Mouse (Mus musculus): ENCODE data around the gene Mon2.

Gene Mon2

DNA sequence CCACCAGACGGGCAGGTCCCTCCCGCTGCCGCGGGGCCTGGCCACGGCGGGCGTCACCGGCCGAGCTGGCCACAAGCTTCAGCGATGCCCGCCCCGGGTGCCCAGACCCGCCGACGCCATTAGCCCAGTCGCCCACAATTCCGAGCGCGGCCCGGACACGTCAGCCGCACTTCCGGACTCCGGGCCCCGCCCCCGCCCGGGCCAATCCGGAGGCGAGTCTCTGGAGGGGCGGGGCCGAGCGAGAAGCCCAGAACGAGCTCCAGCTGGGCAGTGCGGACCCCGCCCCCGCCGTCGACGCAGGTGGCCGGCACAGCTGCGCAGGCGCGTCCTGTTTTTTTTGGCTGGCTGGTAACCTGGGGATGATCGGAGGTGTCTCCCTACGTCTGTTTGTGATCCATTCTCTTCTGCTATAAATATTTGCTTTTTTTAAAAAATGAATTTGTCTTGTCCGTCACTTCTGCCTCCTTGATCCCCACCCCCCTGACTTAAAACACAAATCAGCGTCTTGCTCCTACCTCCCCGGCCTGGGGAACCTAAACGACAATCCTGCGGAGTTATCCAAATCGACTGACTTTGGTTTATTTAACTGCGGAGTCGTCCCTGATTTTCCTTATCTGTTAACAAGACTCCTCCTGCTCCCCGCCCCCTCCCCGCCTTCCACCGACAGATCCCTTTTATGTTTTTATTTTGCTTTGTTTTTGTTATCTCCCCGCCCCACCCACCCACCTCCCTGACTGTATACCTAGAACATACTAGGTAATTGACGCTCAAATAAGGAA lies at the start of gene Mon2:
TSS of gene Mon2 (minus strand) at position 261 of the 779 bp plus-strand sequence.
- DNase-seq (ENCODE audit: low spot score in 2 of 2), result peak; percentile 90 to 95

DNA sequence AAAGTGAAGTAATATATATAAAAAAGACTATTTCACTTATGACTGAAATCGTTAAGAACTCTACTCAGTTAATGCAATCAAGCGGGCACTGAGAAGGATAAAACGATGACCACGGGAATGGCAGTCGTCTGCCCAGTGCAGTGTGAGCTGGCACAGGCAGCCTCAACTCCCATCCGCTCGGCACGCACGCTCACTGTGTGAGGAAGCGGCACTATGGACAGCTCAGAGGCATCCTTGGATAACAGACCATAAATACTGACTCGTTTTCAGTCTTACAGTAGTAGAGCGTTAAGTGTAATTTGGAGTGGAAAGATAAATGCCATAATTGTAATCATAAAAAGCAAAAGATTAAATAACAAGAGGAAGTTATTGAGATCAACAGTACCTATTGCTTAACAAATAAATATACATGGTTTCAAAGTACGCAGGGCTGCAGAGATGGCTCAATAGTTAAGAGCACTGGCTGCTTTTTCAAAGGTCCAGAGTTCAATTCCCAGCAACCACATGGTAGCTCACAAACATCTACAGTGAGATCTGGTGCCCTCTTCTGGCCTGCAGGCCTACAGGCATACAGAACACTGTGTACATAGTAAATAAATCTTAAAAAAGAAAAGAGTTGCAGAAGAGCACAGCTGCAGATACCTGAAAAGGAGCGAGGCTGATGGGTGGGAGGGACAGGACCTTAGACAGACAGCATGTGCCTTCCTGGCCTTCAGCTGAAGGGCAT lies 44.5 kb upstream of the Mon2 start:
- DNase-seq (ENCODE audit: low spot score in 2 of 2), result no peak

DNA sequence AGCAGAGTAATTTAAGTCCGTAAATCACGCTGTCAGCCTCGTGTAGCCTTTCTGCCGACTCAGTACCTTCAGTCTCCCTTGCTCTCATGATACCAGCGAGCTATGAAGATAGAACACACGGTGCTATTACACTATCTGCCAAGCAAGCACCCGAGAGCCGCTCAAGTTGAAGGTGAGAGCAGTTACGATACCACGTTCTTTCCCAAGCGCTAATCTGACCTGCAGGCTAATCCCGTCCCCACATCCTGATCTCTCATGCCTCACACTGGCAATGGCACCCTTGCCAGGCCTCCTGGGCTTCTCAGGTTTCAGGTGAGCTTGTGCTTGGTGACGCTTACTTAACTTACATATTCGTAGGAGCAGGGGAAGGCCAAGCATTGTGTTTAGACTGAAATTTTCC lies 40.6 kb upstream of the Mon2 start:
- DNase-seq (ENCODE audit: low spot score in 2 of 2), result no peak

DNA sequence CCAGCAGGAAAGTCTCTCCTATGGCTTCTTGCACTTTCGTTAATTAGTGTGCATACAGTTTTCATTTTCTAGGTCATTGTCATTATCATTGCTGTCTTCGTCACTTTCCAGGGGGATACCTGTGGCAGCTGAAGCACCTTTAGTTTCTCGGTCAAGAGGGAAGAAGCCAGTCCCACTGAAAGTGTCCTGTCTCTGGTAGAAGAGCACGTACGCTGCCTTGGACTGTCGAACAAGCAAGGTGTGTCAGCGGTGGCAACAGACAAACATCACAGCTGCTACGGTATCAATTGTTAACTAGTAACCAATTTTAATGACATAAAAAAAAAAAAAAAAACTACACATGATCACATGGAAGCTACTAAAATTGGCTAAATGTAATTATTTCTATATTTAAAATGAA lies 37.2 kb upstream of the Mon2 start:
- no peak for DNase-seq (ENCODE audit: low spot score in 2 of 2)

DNA sequence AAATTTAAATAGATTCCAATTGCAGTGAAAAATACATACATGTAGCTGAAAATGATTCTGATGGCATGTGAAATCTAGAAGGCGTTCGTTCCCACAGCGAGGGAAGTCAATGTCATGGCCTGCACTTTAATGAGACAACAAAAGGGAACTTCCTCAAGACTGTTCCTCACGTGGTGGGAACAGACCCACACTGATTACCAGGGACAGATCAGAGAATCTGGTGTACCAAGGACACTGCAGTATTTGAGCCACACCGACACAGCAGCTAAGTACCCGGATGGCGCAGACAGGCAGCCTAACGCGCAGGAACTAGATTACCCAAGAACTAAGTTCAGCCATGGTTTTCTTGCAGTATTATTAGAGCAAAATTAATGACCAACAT lies 36.5 kb upstream of the Mon2 start:
- no peak for DNase-seq (ENCODE audit: low spot score in 2 of 2)

DNA sequence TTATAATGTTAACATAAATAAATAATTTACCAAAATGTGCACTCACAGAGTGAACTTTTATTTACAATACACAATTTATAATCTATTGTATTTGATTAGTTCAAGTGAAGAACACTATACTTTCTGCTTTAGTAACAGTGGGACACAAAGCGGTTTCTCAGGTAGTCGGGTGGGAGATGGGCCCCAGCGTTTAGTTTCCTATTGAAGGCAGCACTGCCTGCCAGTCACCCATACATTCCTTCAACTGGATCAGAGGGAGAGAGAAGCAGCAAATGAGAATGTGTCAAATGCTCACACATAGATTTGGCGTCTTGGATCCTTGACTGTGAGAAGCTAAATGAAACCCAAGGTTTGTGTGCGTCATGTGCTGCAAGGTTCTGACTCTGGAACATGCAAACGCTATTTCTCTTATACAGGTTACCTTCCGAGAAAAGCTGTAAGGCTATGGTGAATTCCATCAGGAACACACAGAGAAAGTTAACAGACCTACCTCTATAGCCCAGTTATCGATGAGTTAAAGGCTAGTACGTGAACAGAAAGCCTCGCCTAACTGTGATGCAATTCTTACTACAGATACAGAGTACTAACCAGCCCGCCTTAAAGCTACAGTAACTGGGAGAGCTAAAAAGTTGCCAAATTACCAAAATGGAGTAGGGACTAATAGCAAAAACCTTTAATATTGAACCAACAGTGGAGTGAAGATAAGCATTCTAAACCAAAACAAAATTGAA lies 35.9 kb upstream of the Mon2 start:
- DNase-seq (ENCODE audit: low spot score in 2 of 2), result no peak

DNA sequence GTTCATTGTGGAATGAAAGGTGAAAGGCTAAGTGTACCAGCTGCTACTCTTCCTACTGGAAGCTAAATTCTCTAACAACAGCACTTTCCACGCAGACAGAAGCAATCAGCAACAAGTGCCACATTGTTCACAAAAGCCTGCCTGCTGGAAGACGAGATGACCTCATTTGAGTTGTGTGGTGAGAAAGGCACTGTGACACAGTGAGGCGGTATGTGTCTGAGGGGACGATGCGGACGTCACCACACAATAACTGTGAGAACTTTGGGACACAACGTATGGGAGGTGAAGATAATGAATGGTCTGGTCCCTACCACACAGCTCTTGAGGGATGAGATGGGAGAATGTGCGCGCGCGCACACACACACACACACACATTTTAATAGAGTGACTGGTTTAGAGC lies 34.2 kb upstream of the Mon2 start:
- DNase-seq (ENCODE audit: low spot score in 2 of 2), result no peak

DNA sequence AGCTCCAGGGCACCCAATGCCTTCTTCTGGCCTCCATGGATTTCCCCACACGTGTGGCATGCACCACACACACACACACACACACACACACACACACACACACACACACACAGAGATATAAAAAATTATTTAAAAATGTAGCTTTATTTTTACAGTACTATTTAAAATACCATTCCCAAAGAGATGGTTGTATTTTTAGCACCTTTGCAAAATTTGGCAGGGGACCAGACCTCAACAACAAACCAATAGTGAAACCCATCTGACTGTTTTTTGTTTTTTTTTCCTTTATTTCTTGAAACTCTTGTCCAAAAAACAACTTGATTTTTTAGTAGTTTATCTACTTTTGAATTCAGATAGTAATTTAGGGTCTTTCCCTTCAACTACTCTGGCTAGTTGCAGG lies 32.2 kb upstream of the Mon2 start:
- no peak for DNase-seq (ENCODE audit: low spot score in 2 of 2)

DNA sequence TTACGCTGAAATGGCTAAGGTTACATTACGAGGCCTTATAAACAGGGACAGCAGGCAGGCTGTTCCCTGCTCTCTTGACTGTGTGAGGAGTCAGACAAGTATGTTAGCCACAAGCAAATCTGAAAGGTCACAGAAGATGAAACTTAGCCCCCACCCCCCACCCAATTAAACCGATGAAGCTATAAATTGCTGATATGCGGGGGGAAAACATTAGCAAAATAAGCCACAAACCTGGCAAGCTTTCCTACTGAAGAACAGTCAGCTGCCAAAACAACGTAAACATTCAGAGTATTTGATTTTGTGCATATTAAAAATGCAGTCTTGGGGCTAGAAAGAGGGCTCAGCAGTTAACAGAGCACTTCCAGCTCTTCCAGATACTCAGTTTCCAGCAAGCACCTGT lies 31.8 kb upstream of the Mon2 start:
- DNase-seq (ENCODE audit: low spot score in 2 of 2), result no peak

DNA sequence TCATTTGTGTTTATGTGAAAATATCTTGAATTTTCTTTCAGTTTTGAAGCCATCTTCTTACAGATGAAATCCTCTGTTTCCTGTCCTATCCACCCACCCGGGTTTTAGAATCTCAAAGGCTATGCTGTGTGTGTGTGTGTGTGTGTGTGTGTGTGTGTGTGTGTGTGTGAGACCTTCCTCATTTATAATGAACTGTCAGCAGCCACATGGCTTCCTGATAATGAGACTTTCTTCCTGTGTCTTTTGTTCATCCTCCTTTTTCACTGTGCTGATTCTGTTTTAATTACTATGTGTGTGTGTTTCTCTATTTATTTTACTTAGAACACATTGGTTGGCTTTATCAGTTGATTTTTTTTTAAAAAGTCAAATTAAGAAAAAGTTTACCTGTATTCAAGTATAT lies 25.0 kb upstream of the Mon2 start:
- DNase-seq (ENCODE audit: low spot score in 2 of 2), result no peak

DNA sequence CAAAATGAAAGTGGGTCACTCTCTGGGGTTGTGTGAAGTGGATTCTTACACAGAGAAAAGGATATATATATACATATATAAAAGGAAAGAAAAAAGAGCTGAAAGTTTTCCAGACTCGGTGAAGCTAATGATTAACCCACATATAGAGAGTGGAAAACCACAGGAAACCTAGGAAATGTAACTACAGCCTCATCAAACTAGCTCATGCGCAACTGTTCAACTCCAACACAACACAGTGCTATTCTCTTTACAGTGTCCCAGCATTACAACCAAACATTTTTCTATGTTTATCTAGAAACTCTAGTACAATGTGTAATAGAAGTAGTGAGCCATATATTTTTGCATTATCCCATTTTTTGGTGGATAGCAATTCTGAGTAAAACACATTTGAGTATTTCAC lies 24.3 kb upstream of the Mon2 start:
- no peak for DNase-seq (ENCODE audit: low spot score in 2 of 2)

DNA sequence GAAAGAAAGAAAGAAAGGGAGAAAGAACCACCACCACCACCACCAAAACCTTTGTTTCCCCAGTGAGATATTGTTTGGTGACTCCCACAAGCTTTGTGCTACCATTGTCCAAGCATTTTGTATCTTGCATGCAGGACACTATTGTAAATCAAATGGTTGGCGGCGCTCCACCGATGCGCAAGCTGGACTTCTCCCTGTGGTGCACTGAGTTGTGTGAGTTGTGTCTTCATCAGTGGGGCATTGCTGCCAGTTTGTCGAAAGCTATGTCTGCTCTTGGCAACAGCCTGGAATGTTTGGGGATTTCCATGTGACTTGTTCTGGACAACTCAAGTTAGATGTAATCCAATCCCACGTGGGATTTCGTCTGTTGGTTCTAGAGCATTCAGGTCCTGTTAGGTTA lies 18.2 kb upstream of the Mon2 start:
- DNase-seq (ENCODE audit: low spot score in 2 of 2), result no peak

DNA sequence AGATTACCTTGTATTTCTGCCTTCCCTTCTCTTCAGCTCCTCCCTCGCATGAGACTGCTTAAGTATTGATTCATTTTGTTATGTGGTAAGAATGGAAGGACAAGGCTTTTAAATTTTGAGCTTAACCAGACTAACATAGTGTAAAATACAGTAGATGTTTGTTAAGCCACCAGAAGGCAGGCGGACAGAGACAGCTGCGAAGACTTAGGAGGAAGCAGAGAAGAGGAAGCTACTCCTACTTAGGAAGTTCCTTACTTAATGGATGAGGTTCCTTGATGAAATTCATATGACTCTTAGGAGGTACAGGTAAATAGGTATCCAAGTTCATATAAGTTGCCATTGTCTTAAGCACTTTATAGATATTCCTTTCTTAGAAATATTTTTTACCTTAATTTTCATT lies 16.3 kb upstream of the Mon2 start:
- no peak for DNase-seq (ENCODE audit: low spot score in 2 of 2)

DNA sequence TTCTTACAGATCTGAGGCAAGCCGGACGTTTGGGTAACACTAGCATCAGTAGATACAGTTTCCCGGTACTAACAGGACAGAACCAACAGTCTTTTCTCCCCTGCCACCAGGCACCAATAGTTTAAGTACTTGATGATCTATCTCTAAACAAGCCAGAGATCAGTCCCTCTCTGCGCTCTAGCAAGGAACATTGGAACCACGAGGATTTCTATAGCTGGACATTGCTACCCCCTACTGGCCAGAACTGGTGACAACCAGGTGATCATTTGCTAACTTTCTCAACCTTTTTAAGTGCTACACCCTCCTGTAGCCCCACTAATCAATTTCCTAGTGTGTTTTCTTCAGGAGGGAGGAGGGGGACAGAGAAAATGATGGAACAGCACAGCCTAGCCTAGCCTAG lies 15.4 kb upstream of the Mon2 start:
- peak in 1 of 2 experiments; percentile 40 for DNase-seq (ENCODE audit: low spot score in 2 of 2)

DNA sequence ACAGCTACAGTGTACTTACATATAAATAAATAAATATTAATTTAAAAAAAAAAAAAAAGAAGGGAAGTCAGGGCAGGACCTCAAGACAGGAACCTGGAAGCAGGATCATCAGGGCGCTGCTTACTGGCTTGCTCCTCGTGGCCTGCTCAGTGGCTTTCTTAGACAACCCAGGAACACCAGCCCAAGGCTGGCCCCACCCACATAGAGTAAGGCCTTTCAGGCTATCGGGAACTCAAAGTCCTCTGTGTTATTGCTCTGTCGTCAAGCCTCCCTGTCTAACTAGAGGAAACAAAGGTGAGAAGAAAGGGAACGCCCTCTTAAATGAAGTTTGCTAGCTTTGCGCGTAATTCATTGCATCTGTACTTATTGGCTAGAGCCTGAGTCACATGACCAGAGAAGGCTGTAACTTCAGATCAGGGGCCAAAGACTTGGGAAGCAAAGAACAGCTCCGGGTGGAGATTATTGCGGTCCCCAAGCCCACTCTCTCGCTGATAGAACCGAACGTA lies 13.2 kb upstream of the Mon2 start:
- DNase-seq (ENCODE audit: low spot score in 2 of 2), result no peak

DNA sequence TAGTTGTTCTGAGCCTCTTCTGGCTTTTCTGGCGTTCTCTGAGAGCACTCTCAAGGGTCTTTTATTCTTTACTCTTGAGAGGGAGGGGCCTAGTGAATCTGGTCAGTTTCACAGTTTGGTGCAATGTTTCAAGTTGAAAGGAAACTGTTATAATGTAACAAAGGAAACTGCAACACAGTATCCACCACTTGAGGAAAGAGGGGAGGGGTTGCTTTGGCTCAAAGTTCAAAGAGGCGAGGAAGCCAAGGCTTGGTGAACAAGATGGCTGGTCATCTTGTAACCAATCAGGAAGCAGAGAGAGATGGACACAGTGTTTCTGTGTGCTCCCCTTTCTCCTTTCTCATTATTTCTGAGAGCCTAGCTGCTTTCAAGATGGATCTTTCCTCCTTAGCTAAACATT lies 10.5 kb upstream of the Mon2 start:
- no peak for DNase-seq (ENCODE audit: low spot score in 2 of 2)

DNA sequence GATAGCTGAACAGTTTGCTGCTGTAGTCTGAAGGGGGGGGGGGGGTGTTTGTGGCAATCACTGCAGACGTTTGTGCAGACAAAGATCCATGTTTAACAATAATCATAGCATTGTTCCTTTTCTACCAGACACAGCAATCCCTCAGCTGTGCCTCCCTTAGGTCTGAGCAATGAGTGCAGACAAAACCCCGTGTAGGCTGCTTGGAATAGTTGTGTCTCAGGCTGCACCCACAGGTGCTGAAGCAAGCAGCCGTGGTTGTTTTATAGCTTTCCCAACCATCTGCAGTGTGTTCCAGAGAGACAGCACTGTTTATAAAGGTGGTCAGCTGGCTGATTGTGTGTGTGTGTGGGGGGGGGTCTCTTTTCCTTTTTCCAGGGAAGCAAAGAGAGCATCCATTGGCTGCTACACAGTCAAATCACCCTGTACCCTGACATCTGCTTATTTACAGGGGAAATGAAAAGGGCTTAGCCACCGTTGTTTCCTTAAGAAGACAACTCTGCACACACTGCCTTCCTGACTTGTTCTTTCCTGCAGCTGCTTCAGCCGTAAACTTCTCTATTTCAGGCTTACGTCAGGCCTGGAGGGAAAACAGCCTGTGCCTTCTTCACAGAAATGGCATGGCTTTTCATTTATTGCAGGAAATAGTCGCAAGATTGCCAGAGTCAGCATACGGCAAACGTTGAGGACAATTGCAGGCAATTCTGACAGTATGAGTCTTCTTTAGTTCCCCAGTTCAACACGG lies 8.8 kb upstream of the Mon2 start:
- no peak for DNase-seq (ENCODE audit: low spot score in 2 of 2)

DNA sequence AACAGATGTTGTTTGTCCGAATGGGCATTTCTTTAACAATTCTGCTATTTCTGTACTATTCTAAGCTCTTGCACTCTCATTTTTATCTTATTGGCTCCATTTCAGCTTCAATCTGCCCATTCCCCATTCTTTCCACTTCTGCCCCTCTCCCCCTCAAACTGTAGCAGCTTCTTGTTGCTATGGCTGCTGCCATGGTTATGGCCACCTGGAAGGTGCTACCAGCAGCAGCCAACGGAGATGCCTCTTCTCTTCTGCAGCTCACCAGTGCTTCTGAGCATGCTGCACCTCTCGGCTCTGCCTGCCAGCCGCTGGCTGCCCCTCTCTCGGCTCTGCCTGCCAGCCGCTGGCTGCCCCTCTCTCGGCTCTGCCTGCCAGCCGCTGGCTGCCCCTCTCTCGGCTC lies 8.0 kb upstream of the Mon2 start:
- DNase-seq (ENCODE audit: low spot score in 2 of 2), result no peak

DNA sequence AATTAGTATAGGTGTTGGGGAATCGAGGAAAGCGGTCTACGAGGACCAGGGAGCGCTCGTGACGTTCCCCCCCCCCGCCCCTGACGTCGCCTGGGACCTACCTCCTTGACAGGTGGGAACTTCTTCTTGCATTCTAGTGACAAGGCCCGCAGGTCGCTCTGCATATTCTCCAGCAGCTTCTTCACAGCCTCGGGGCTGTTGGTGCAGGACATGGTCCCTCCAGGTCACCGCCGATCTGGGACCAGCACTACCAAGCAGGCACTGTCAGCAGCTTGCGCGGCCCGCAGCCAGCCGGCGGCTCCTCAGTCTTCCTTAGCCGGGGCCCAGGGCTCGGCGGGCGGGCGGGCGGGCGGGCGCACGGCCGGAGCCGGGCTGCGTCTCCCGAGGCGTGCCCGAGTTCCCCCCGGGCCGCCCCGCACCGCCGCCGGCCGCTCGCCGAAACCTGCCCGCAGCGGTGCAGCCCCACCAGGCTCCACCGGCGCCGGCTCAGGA lies 508 bp downstream of the Mon2 start:
- no peak for DNase-seq (ENCODE audit: low spot score in 2 of 2)

DNA sequence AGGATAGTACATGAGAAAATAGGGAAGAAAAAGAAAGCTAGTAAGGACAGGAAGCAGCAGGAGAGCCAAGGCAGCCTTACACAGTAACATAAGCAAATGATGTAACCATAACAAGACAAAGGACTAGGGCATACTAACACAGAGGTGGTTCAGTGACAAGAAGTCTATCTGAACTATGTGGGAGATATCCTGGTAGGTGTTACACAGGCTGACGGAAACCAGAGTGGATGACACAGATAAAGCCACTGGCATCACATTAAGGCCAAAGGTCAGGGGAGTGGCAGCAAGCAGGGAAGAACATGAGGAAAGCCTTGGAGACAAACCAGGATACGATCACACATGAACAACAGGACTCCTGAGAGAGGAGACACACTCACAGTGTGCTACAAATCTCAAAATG lies 4.3 kb downstream of the Mon2 start:
- no peak for DNase-seq (ENCODE audit: low spot score in 2 of 2)

DNA sequence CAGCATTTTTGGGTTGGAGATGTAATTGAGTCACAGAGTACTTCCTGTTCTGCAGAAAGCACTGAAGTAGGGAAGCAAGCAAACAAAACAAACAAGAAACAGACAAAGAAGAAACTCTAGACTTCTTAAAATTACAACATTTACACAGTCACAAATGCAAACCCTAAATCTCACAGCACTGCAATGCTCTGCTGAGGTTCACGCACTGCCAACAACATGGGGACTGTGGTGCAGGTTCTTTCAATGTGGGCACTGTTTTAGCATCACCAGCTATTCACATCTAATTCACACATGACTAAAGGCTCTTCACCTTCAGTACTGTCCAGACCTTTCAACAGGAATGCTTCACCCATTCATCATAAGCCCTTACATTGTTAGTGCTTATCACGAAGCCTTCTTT lies 13.3 kb downstream of the Mon2 start:
- DNase-seq (ENCODE audit: low spot score in 2 of 2), result no peak

DNA sequence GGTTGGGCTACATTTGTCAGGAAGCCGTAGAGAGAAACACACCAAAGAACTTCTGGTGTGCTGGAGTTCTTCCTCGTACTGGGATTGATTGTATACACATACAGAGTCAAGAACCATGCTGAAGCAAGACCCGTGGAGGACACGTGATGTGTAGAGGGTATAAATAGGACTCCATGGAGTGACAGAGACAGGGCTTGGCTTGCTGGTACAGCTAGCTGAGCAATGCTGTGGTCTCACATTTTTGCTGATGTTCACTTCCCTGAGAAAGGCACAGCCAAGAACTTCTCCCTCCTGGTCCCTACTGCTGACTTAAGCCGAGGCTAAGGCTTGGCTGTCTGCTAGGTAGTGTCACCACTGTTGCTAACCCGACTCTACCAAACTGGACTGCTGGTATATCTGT lies 15.5 kb downstream of the Mon2 start:
- no peak for DNase-seq (ENCODE audit: low spot score in 2 of 2)
